Mouse (Mus musculus): ENCODE measurements around the gene Ammecr1.
A peak's percentile ranks its signal among the peaks of the same experiment; 100 is the strongest.

Gene Ammecr1

GRCm38 (mm10) chrX:142966008-142966966 lies at the start of gene Ammecr1:
Gene Ammecr1 (minus strand): TSS chrX:142966728.
- peak; percentile 85 for DNase-seq (ENCODE audit: low read depth, low spot score)

GRCm38 (mm10) chrX:143014118-143014517 lies 47.6 kb upstream of the Ammecr1 start:
- DNase-seq (ENCODE audit: low read depth, low spot score): no peak

GRCm38 (mm10) chrX:143012334-143012733 lies 45.8 kb upstream of the Ammecr1 start:
- DNase-seq (ENCODE audit: low read depth, low spot score): no peak

- DNase-seq (ENCODE audit: low read depth, low spot score): no peak
These were observed 45.3 kb upstream of the Ammecr1 start for GRCm38 (mm10) chrX:143011865-143012264.

- DNase-seq (ENCODE audit: low read depth, low spot score): no peak
These were observed 37.8 kb upstream of the Ammecr1 start for GRCm38 (mm10) chrX:143004131-143004846.

- DNase-seq (ENCODE audit: low read depth, low spot score): no peak
These were observed 30.7 kb upstream of the Ammecr1 start for GRCm38 (mm10) chrX:142997214-142997613.

- DNase-seq (ENCODE audit: low read depth, low spot score): no peak
These were observed 28.0 kb upstream of the Ammecr1 start for GRCm38 (mm10) chrX:142994514-142994913.

- DNase-seq (ENCODE audit: low read depth, low spot score): no peak
These were observed 17.6 kb upstream of the Ammecr1 start for GRCm38 (mm10) chrX:142984170-142984569.

- DNase-seq (ENCODE audit: low read depth, low spot score): no peak
These were observed 17.1 kb upstream of the Ammecr1 start for GRCm38 (mm10) chrX:142983638-142984037.

- no peak for DNase-seq (ENCODE audit: low read depth, low spot score)
These were observed 15.1 kb upstream of the Ammecr1 start for GRCm38 (mm10) chrX:142981530-142982130.

- DNase-seq (ENCODE audit: low read depth, low spot score): no peak
These were observed 14.5 kb upstream of the Ammecr1 start for GRCm38 (mm10) chrX:142980855-142981529.

- DNase-seq (ENCODE audit: low read depth, low spot score): no peak
These were observed 12.7 kb upstream of the Ammecr1 start for GRCm38 (mm10) chrX:142979224-142979623.

- no peak for DNase-seq (ENCODE audit: low read depth, low spot score)
These were observed 6.0 kb upstream of the Ammecr1 start for GRCm38 (mm10) chrX:142972443-142972970.

GRCm38 (mm10) chrX:142971759-142972158 lies 5.2 kb upstream of the Ammecr1 start:
- no peak for DNase-seq (ENCODE audit: low read depth, low spot score)

GRCm38 (mm10) chrX:142967067-142967466 lies 539 bp upstream of the Ammecr1 start:
- DNase-seq (ENCODE audit: low read depth, low spot score): peak; percentile 24

- DNase-seq (ENCODE audit: low read depth, low spot score): no peak
These were observed 1.1 kb downstream of the Ammecr1 start for GRCm38 (mm10) chrX:142965236-142966007.

- DNase-seq (ENCODE audit: low read depth, low spot score): no peak
These were observed 6.1 kb downstream of the Ammecr1 start for GRCm38 (mm10) chrX:142960434-142960833.

GRCm38 (mm10) chrX:142959674-142960307 lies 6.7 kb downstream of the Ammecr1 start:
- no peak for DNase-seq (ENCODE audit: low read depth, low spot score)

- peak; percentile 22 for DNase-seq (ENCODE audit: low read depth, low spot score)
These were observed 38.1 kb downstream of the Ammecr1 start for GRCm38 (mm10) chrX:142928430-142928829.

- DNase-seq (ENCODE audit: low read depth, low spot score): no peak
These were observed 49.1 kb downstream of the Ammecr1 start for GRCm38 (mm10) chrX:142917394-142917793.

Data from CD4-positive, CD25-positive, alpha-beta regulatory T cell, adult 2 months (primary cell).